Mouse (Mus musculus) lung, adult 18-20 months (tissue): Measurements from ENCODE around the gene Pms1.

Source experiments
- DNase-seq, 2 experiments: peaks; one replicate each; pipeline ENCODE4 v3.0.0; 2022; ENCODE audit warnings: mixed read lengths in 2 of 2

Pms1 gene

GRCm38 (mm10) chr1:53191234-53191633 lies 105.6 kb downstream of the Pms1 start:
- DNase-seq, result no peak

GRCm38 (mm10) chr1:53189620-53190019 lies 107.2 kb downstream of the Pms1 start:
- no peak for DNase-seq

GRCm38 (mm10) chr1:53187536-53187935 lies 109.3 kb downstream of the Pms1 start, which contains the start of gene 1700019A02Rik:
Gene 1700019A02Rik (minus strand): TSS chr1:53187636.
- DNase-seq, result no peak

GRCm38 (mm10) chr1:53186301-53186700 lies 110.5 kb downstream of the Pms1 start:
- no peak for DNase-seq

- no peak for DNase-seq
Measured at GRCm38 (mm10) chr1:53157715-53158114, 139.1 kb downstream of the Pms1 start.
